Mouse (Mus musculus): Measurements from ENCODE around the gene Tsen15. TPM values are rescaled to one million over a fixed set of nuclear protein-coding genes. Genes with fewer than 3 reads are reported as not detected.

Gene Tsen15
- 22.7 TPM for polyA plus RNA-seq (2014; fragmentation: Illumina TruSeq; extraction: RNeasy Lipid Tissue Mini Kit (QIAGEN cat#74804); ENCODE audit: low read depth, low replicate concordance)

DNA sequence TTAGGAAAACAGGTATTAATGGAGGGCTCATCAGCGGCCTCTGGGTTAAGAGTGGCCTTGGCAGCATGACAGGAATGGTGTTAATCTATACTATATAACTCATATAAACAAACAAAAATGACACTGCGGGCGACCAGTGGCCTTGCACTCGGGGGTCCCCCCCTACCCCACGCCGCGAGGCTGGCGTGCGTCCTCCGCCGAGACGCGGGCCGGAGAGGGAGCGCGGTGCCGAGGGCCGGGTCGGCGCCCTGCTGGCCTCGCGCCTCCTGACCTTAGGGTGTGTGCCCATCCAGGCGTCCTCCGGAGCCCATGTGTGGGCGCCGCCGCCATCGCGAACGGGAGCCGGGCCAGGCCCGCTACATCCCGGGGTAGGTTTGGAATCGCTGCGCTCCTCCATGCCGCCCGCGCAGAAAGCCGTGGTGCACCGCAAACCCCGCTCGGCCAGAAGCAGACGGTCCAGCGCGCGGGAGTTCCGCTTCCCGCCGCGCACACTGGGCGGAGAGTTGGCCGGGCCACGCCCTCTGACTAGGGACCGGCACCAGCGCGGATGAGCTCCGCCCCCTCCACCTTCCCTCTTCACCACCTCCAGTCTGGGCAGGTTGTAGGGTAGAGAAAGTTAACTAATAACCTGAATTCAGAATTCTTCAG lies at the start of gene Tsen15:
Tsen15 (minus strand) TSS at position 501 of the 648 bp plus-strand sequence.

DNA sequence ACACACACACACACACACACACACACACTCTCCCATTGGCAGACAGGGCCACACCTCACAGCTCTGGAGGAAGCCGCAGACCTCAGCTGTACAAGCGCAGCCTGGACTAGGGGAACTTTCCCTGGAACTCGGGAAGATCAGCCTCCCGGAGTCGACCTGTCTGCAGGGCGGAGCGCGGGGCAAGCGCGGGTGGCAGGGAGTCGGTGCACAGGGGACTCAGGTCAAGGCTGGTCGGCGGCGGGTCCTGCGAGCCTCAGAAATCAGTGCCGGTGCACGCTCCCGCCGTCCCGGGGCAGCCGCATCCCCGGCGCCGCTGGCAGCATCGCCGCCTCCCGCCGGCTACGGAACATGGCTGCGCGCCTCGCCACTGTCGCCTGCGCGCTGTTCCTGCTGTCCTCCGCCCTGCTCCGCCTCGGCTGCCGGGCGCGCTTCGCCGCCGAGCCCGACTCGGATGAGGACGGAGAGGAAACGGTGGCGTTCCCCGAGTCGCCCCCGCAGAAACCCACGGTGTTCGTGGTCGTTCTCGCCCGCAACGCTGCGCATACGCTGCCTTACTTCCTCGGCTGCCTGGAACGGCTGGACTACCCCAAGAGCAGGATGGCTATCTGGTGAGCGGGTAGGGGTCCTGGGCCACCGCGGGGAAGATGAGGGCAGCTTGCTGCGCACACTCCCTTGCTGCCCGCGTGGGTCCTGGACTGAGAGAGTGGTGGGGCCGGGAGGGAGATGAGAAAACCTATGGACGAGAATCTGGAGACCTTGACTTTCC lies 13.5 kb upstream of the Tsen15 start, which contains the start of gene Colgalt2:
Colgalt2 (plus strand) TSS at position 41 of the 766 bp plus-strand sequence.

Other genes with a start within 250 kb of the Tsen15 start
- 1.2 TPM for gene Colgalt2, start 13.1 kb upstream of the Tsen15 start, polyA plus RNA-seq (2014; fragmentation: Illumina TruSeq; extraction: RNeasy Lipid Tissue Mini Kit (QIAGEN cat#74804); ENCODE audit: low read depth, low replicate concordance)

All from adipose tissue, adult 10 weeks (tissue).